Mouse (Mus musculus): Measurements from ENCODE around the gene Phxr2. TPM values are rescaled to one million over a fixed set of nuclear protein-coding genes. Genes with fewer than 3 reads are reported as not detected.

Gene Phxr2
- polyA plus RNA-seq, 1 experiment from 2014 or later: not detected

DNA sequence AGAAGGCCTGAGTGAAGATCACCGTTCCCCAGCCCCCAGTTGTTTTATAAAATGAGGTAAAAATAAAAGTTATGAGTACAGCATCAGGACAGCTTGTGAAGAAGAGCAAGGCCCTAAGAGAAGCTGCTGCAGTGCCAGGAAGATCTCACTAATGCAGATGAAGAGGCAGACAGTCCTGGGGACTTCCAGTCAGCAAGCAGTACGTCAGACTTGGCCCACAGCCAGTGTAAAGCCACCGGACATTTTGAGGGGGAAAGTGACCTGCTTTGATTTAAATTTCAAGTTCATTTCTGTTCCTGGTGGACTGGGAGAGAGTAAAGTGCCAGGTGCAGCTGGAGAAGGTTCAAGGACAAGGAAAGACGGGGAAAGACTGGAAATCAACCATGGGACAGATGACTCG, 10.2 kb upstream of the Phxr2 start:
- Histone ChIP-seq H3K4me2 (ENCODE audit: low read length) (no peak overlapping the region), H3K4me1 (replicated peaks; ENCODE audit: insufficient read depth, low read length) (no peaks in the 10 kb centered on the region), H3K27ac (no peak overlapping the region), H3K27me3 (ENCODE audit: insufficient read depth, low read length) (no peaks in the 10 kb centered on the region), H3K9me3 (replicated peaks; ENCODE audit: low read length) (no peaks in the 10 kb centered on the region), H3K9ac (ENCODE audit: low read depth, low read length) (no peak overlapping the region), H3K4me3 (replicated peaks; ENCODE audit: low read depth, low read length) (no peak overlapping the region), H3K36me3 (ENCODE audit: insufficient read depth, low read length) (no peaks in the 10 kb centered on the region)
- TF ChIP-seq CTCF (IDR thresholded peaks at IDR 0.05; ENCODE audit: low read depth): no peak
- 62% methylated on average over 5 of the region's 5 CpGs for WGBS
- ATAC-seq (replicated peaks; ENCODE audit: low FRiP score, low read depth) (no peak), DNase-seq (ENCODE audit: low spot score) (no peak)

DNA sequence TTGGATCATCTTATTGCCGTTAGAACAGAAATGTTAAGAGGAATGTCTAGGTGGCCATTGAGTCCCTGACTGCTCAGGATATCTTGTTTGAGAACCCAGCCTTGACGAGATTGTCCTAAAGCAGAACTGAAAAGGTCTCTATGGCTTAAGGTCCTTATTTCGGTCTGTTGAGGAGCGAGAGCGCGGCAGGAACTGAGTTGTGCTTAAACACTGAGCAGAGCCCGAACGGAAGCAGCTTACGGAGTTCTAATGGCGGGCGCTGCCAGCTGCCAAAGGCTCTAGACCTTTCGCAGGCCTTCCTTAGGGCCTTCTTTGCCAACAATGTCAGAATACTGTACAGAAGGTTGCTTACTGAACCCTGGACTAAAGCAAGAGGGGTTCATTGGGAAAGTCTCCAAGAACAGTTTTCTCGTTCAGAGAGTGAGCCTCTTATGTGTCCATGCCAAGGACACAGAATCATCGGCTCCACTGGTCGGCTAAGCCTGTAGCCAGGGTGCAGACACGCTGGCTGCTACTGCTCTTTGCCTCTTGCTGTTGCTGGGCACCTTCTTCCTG, 7.3 kb upstream of the Phxr2 start:
- WGBS: 96% methylated on average over 16 of the region's 16 CpGs
- DNase-seq (ENCODE audit: low spot score) (no peak), ATAC-seq (replicated peaks; ENCODE audit: low FRiP score, low read depth) (no peak)
- H3K4me1 ChIP-seq (replicated peaks; ENCODE audit: insufficient read depth, low read length): 0 out of 2 replicates have a peak, but pooled peaks cover 5% of the 10 kb centered on the region
- H3K36me3 ChIP-seq (ENCODE audit: insufficient read depth, low read length): no peaks in the 10 kb centered on the region
- no peak overlapping the region for H3K9ac ChIP-seq (ENCODE audit: low read depth, low read length)
- no peak overlapping the region for H3K27ac ChIP-seq
- no peaks in the 10 kb centered on the region for H3K9me3 ChIP-seq (replicated peaks; ENCODE audit: low read length)
- no peaks in the 10 kb centered on the region for H3K27me3 ChIP-seq (ENCODE audit: insufficient read depth, low read length)
- no peak overlapping the region for H3K4me3 ChIP-seq (replicated peaks; ENCODE audit: low read depth, low read length)
- TF ChIP-seq CTCF (IDR thresholded peaks at IDR 0.05; ENCODE audit: low read depth): no peak
- no peak overlapping the region for H3K4me2 ChIP-seq (ENCODE audit: low read length)

DNA sequence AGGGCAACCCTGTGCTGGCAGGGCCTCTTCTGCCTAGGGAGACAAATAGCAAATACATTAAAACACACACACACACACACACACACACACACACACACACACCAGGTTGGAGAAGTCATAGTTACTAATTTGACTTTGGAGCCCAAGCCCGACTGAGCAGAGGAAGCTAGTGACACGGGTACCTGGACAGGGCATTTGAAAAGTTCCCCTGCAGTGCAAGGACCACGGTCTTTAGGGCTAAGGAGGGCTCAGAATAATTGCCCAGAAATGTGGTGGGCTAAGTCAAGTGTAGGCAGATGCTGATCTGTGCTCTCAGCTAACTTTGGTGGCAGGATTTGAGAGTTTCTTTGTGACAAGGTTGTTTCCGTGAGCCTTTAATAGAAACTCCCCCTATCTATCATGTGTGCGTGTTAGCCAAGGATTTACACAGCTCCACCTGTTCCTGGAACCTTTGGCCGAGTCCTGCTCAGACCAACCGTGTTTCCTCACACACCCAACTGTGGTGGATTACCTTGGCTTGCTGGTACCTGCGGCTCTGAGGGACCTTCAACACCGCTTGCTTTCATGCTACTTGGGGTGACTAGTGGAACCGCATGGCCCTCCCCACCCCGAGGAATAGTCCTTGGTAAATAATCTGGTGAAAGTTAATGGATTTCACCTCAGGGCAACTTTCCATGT, 6.6 kb upstream of the Phxr2 start:
- H3K27me3 ChIP-seq (ENCODE audit: insufficient read depth, low read length): no peaks in the 10 kb centered on the region
- 0 out of 2 replicates have a peak, but pooled peaks have one; percentile 29 for ATAC-seq (replicated peaks; ENCODE audit: low FRiP score, low read depth)
- no peak overlapping the region for H3K4me2 ChIP-seq (ENCODE audit: low read length)
- H3K4me1 ChIP-seq (replicated peaks; ENCODE audit: insufficient read depth, low read length): 0 out of 2 replicates have a peak, but pooled peaks cover 5% of the 10 kb centered on the region
- 81% methylated on average over 11 of the region's 11 CpGs for WGBS
- no peak overlapping the region for H3K9ac ChIP-seq (ENCODE audit: low read depth, low read length)
- H3K36me3 ChIP-seq (ENCODE audit: insufficient read depth, low read length): no peaks in the 10 kb centered on the region
- H3K27ac ChIP-seq: no peak overlapping the region
- TF ChIP-seq CTCF (IDR thresholded peaks at IDR 0.05; ENCODE audit: low read depth): no peak
- no peaks in the 10 kb centered on the region for H3K9me3 ChIP-seq (replicated peaks; ENCODE audit: low read length)
- no peak for DNase-seq (ENCODE audit: low spot score)
- no peak overlapping the region for H3K4me3 ChIP-seq (replicated peaks; ENCODE audit: low read depth, low read length)

DNA sequence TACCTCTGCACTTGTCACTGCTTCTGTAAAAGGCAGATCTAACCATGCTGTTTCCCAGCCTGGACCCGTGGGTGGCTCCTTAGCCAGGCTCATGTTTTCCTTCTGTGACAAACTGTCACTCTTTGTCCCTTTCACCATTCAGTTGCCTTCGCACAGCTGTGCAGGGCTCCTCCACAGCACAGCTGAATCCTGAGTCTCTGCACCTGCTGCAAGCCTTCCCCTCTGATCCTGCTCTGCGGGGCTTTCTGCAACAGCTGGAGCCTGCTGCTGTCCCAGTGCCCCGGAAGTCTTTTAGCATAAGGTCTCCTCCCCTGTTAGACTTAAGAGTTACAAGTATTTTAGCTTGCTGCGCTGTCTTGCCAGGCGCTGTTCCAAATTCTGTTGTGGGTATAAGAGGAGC, 6.1 kb upstream of the Phxr2 start:
- H3K4me3 ChIP-seq (replicated peaks; ENCODE audit: low read depth, low read length): no peak overlapping the region
- no peak for TF ChIP-seq CTCF (IDR thresholded peaks at IDR 0.05; ENCODE audit: low read depth)
- no peak overlapping the region for H3K9ac ChIP-seq (ENCODE audit: low read depth, low read length)
- H3K9me3 ChIP-seq (replicated peaks; ENCODE audit: low read length): no peaks in the 10 kb centered on the region
- no peaks in the 10 kb centered on the region for H3K27me3 ChIP-seq (ENCODE audit: insufficient read depth, low read length)
- H3K4me1 ChIP-seq (replicated peaks; ENCODE audit: insufficient read depth, low read length): 0 out of 2 replicates have a peak, but pooled peaks cover 5% of the 10 kb centered on the region
- no peak overlapping the region for H3K4me2 ChIP-seq (ENCODE audit: low read length)
- H3K36me3 ChIP-seq (ENCODE audit: insufficient read depth, low read length): no peaks in the 10 kb centered on the region
- 54% methylated on average over 6 of the region's 6 CpGs for WGBS
- peak; percentile 48 for DNase-seq (ENCODE audit: low spot score)
- ATAC-seq (replicated peaks; ENCODE audit: low FRiP score, low read depth): peak; percentile 53
- no peak overlapping the region for H3K27ac ChIP-seq

DNA sequence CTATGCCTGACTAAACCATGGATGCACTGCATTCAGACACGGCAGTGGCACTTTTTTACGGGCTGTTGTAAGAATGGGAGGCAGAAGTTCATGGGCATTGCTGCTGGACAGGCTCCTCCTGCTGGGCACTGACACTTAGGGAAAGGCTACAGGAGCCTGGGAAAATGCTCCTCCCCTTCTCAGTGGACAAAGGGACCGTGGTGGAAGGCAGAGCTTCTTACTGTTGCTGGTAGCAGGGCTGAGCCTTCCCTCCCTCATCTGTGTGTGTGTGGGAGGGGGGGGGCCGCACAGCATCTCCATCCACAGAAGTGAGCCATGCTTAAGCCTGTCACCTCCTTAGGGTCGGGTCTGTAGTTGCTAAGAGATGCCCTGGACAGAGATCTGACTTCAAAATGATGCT, 5.2 kb upstream of the Phxr2 start:
- no peak overlapping the region for H3K9ac ChIP-seq (ENCODE audit: low read depth, low read length)
- H3K4me2 ChIP-seq (ENCODE audit: low read length): no peak overlapping the region
- peak; percentile 39; the same call in 1 of the 2 replicates for ATAC-seq (replicated peaks; ENCODE audit: low FRiP score, low read depth)
- 45% methylated on average over 5 of the region's 5 CpGs for WGBS
- H3K27ac ChIP-seq: no peak overlapping the region
- no peaks in the 10 kb centered on the region for H3K36me3 ChIP-seq (ENCODE audit: insufficient read depth, low read length)
- H3K9me3 ChIP-seq (replicated peaks; ENCODE audit: low read length): no peaks in the 10 kb centered on the region
- no peaks in the 10 kb centered on the region for H3K27me3 ChIP-seq (ENCODE audit: insufficient read depth, low read length)
- TF ChIP-seq CTCF (IDR thresholded peaks at IDR 0.05; ENCODE audit: low read depth): peak; percentile 40; the same call in 1 of the 2 replicates
- H3K4me3 ChIP-seq (replicated peaks; ENCODE audit: low read depth, low read length): no peak overlapping the region
- peak; percentile 36 for DNase-seq (ENCODE audit: low spot score)
- 0 out of 2 replicates have a peak, but pooled peaks cover 5% of the 10 kb centered on the region for H3K4me1 ChIP-seq (replicated peaks; ENCODE audit: insufficient read depth, low read length)

DNA sequence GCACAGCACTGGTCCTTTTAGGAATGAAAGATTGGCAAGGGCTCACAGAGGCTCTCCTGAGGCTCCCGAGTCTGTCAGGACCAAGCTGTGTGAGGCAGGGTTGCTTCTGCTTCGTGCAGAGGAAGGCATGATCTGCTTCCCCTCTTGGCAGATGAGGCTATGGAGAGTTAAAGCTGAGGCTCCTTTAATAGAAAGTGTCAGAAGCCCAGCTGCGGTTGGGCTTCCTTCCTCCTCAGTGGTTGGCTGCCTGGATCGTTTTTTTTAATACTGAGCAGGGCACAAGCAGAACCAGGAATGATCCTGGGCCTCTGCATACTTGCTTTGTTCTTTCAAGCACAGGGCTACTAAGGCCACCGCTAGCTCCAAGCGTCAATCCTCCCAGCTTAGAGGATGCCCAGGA, 4.5 kb upstream of the Phxr2 start:
- ATAC-seq (replicated peaks; ENCODE audit: low FRiP score, low read depth) (no peak), DNase-seq (ENCODE audit: low spot score) (peak; percentile 26)
- H3K9ac ChIP-seq (ENCODE audit: low read depth, low read length): no peak overlapping the region
- TF ChIP-seq CTCF (IDR thresholded peaks at IDR 0.05; ENCODE audit: low read depth): no peak
- H3K36me3 ChIP-seq (ENCODE audit: insufficient read depth, low read length): no peaks in the 10 kb centered on the region
- no peak overlapping the region for H3K27ac ChIP-seq
- H3K27me3 ChIP-seq (ENCODE audit: insufficient read depth, low read length): no peaks in the 10 kb centered on the region
- no peak overlapping the region for H3K4me3 ChIP-seq (replicated peaks; ENCODE audit: low read depth, low read length)
- H3K4me2 ChIP-seq (ENCODE audit: low read length): no peak overlapping the region
- WGBS: 38% methylated on average over 6 of the region's 6 CpGs
- H3K4me1 ChIP-seq (replicated peaks; ENCODE audit: insufficient read depth, low read length): 0 out of 2 replicates have a peak, but pooled peaks cover 5% of the 10 kb centered on the region
- H3K9me3 ChIP-seq (replicated peaks; ENCODE audit: low read length): no peaks in the 10 kb centered on the region
